Mouse (Mus musculus) forebrain, postnatal 0 days (tissue): ENCODE measurements around the gene Cpvl. TPM values are rescaled to one million over a fixed set of nuclear protein-coding genes. Genes with fewer than 3 reads are reported as not detected.

Experiments used
- ATAC-seq: fragments of 200-750 bp; cut with Nextera tagmentation; 2 replicates; pipeline ENCODE4 v1.8.0; 2017; ENCODE audit warnings: mild to moderate bottlenecking, moderate library complexity
- DNase-seq: peaks from one replicate; pipeline ENCODE4 v3.0.0-alpha.2; 2015
- H3K27ac ChIP-seq: fragments of 300-500 bp; sonication (generic); 2 replicates; pipeline ENCODE4 v1.5.1; 2014; ENCODE audit warnings: low read depth, mild to moderate bottlenecking, antibody characterized with exemption, low read length, moderate library complexity, mixed read lengths
- H3K27me3 ChIP-seq: fragments of 300-500 bp; sonication (generic); 2 replicates; pipeline ENCODE4 v1.6.1; 2014; ENCODE audit warnings: mild to moderate bottlenecking, low read length, mixed read lengths; ENCODE audit not compliant: insufficient read depth
- H3K36me3 ChIP-seq: fragments of 300-500 bp; sonication (generic); 2 replicates; pipeline ENCODE4 v1.6.1; 2014; ENCODE audit warnings: mild to moderate bottlenecking, moderate library complexity; ENCODE audit not compliant: insufficient read depth
- H3K4me1 ChIP-seq: fragments of 300-500 bp; sonication (generic); 2 replicates; pipeline ENCODE4 v1.6.1; 2014; ENCODE audit warnings: antibody characterized with exemption; ENCODE audit not compliant: insufficient read depth
- H3K4me2 ChIP-seq: fragments of 300-500 bp; sonication (generic); 2 replicates; pipeline ENCODE4 v1.6.1; 2014; ENCODE audit warnings: low read depth, mild to moderate bottlenecking, moderate library complexity
- H3K4me3 ChIP-seq: fragments of 300-500 bp; sonication (generic); 2 replicates; pipeline ENCODE4 v1.5.1; 2014; ENCODE audit warnings: low read depth, low read length, mixed read lengths
- H3K9ac ChIP-seq: fragments of 300-500 bp; sonication (generic); 2 replicates; pipeline ENCODE4 v1.6.1; 2014; ENCODE audit warnings: mild to moderate bottlenecking
- H3K9me3 ChIP-seq: fragments of 300-500 bp; sonication (generic); 2 replicates; pipeline ENCODE4 v1.6.1; 2016; ENCODE audit warnings: low read length
- CTCF ChIP-seq: sonication (generic); IDR thresholded peaks from 2 replicates; pipeline ENCODE4 v1.5.1; 2016; ENCODE audit warnings: antibody characterized with exemption, control low read depth, low read depth
- WGBS: fragments of 180-500 bp; shearing (Covaris S2); extraction: QIAGEN DNeasy Blood & Tissue Kit; methylation state at CpG from one replicate; pipeline ENCODE4 v1.1.7; 2014; 5-methylcytosine and 5-hydroxymethylcytosine counted together
- polyA plus RNA-seq: library from polyadenylated mRNA; unstranded; fragments of >200 nt; fragmentation: Nextera tagmentation; extraction: Ambion mirVana; gene quantifications from 2 replicates; pipeline ENCODE4 v1.2.1, GENCODE M21; 2015
- total RNA-seq: library from RNA; depleted of rRNA; stranded (reverse); fragments of >200 nt; gene quantifications from 2 replicates; pipeline ENCODE4 v1.2.3, GENCODE M21; 2014

Gene Cpvl
- total and polyA plus RNA-seq, 2 experiments from 2014 or later, result 0.13 TPM; not detected in 1

DNA sequence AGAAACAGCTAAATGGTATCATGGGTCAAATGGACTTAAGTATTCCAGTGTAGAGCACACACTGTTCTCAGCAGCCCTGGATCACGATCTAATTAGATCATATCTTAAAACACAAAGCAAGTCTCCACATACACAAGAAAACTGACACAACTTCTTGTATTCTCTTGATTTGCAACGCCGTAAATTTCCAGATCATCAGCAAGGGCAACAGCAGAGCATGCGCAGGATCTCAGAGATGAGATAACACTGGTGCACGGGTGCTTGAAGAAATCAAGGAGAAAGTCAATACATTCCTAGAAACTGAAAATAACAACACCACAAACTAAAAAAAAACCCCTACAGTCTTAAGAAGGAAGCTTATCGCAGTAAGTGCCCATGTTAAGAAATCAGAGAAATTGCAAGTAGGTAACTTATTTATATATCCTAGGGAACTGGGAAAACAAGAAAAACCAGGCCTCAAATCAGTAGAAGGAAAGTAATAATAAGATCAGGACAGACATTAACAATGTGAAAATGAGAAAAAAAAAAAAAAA, 61.4 kb downstream of the Cpvl start:
- Histone ChIP-seq H3K4me3 (no peak overlapping the region), H3K36me3 (no peaks in the 10 kb centered on the region), H3K4me2 (no peak overlapping the region), H3K27me3 (no peaks in the 10 kb centered on the region), H3K27ac (no peak overlapping the region), H3K9ac (no peak overlapping the region), H3K4me1 (no peaks in the 10 kb centered on the region), H3K9me3 (no peaks in the 10 kb centered on the region)
- ATAC-seq (no peak), DNase-seq (no peak)
- TF ChIP-seq CTCF, result no peak
- WGBS, result 94% methylated on average over 6 of the region's 6 CpGs

- ATAC-seq (no peak), DNase-seq (no peak)
- WGBS, result 89% methylated on average over 3 of the region's 3 CpGs
- Histone ChIP-seq H3K4me3 (no peak overlapping the region), H3K36me3 (no peaks in the 10 kb centered on the region), H3K9ac (no peak overlapping the region), H3K9me3 (no peaks in the 10 kb centered on the region), H3K4me2 (no peak overlapping the region), H3K27me3 (no peaks in the 10 kb centered on the region), H3K4me1 (no peaks in the 10 kb centered on the region), H3K27ac (no peak overlapping the region)
- TF ChIP-seq CTCF, result no peak
Observed at GRCm38 (mm10) chr6:53915347-53915746, 63.1 kb downstream of the Cpvl start.

DNA sequence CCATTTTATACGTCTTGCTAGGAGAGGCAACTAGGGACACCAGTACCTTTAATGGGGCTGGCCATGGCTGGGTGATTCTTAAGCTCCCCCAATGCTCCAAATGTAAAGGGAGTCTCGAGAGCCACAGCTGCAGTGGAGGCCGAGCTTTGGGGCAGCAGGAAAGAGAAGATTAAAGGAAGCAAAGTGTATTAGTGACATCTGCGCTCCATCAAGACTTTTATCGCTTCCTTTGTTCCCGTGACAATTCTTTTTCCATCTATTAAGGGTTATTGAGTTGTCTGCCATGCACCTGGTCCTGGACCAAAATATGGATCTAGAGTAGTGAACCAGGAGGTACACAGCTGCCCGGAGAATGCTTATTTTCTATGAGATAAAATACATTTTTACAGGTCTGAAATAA, 65.3 kb downstream of the Cpvl start:
- no peak for ATAC-seq
- Histone ChIP-seq H3K4me2 (no peak overlapping the region), H3K36me3 (no peaks in the 10 kb centered on the region), H3K4me3 (no peak overlapping the region), H3K27me3 (no peaks in the 10 kb centered on the region), H3K27ac (no peak overlapping the region), H3K9me3 (no peaks in the 10 kb centered on the region), H3K9ac (no peak overlapping the region), H3K4me1 (no peaks in the 10 kb centered on the region)
- 54% methylated on average over 7 of the region's 7 CpGs for WGBS
- TF ChIP-seq CTCF, result no peak
- DNase-seq, result no peak

GRCm38 (mm10) chr6:53912112-53912782, 66.2 kb downstream of the Cpvl start:
- no peak for ATAC-seq
- no peak overlapping the region for H3K4me3 ChIP-seq
- H3K9ac ChIP-seq, result no peak overlapping the region
- H3K4me2 ChIP-seq, result no peak overlapping the region
- TF ChIP-seq CTCF, result no peak
- no peaks in the 10 kb centered on the region for H3K9me3 ChIP-seq
- H3K27ac ChIP-seq, result no peak overlapping the region
- no peak for DNase-seq
- 86% methylated on average over 6 of the region's 6 CpGs for WGBS
- no peaks in the 10 kb centered on the region for H3K36me3 ChIP-seq
- no peaks in the 10 kb centered on the region for H3K27me3 ChIP-seq
- H3K4me1 ChIP-seq, result no peaks in the 10 kb centered on the region

DNA sequence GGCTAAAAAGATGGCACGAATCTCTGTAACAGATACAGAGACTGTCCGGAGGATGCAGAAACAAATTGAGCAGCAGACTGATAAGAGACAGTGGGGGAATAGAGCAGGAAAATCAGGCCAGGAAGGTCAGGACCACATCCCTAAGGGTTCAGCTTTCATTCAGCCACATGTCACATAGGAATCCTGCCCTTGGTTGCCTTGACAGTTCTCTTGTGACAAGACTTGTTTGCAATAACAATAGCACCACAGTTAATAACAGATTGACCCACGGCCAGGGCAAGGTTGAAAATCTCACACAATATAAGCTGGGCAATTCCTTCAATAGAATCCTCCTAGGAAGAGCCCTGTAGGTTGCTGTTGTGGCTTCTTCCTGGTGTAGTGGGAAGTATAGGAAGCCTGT, 68.5 kb downstream of the Cpvl start:
- H3K4me2 ChIP-seq, result no peak overlapping the region
- no peak overlapping the region for H3K27ac ChIP-seq
- DNase-seq, result no peak
- H3K27me3 ChIP-seq, result no peaks in the 10 kb centered on the region
- H3K4me1 ChIP-seq, result no peaks in the 10 kb centered on the region
- H3K9ac ChIP-seq, result no peak overlapping the region
- no peak for TF ChIP-seq CTCF
- H3K36me3 ChIP-seq, result no peaks in the 10 kb centered on the region
- no peak overlapping the region for H3K4me3 ChIP-seq
- ATAC-seq, result no peak
- 15% methylated on average over 3 of the region's 3 CpGs for WGBS
- H3K9me3 ChIP-seq, result no peaks in the 10 kb centered on the region

DNA sequence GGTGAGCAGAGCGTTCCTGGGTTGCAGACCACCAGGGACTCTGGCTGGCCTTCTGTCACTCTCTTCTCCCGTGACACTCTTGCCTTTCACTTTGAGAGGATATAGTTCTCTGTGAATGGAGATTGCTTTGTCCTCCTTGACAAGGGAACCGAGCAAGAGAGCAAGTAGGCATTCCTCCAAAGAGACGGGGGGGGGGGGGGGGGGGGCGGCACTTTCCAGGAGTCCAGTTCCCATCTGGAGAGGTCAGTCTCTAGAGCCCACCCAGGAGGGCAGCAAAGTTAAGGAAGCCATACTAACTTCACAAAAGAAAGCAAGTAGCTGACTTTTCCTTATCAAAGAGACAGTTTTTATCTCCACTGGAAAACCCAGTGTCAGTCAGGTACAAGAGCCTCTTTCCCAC, 69.0 kb downstream of the Cpvl start:
- Histone ChIP-seq H3K27me3 (no peaks in the 10 kb centered on the region), H3K9ac (no peak overlapping the region), H3K4me1 (no peaks in the 10 kb centered on the region), H3K27ac (no peak overlapping the region), H3K4me3 (no peak overlapping the region), H3K36me3 (no peaks in the 10 kb centered on the region), H3K9me3 (no peaks in the 10 kb centered on the region), H3K4me2 (no peak overlapping the region)
- TF ChIP-seq CTCF, result no peak
- ATAC-seq (no peak), DNase-seq (no peak)
- WGBS, result 7% methylated on average over 5 of the region's 5 CpGs

- Histone ChIP-seq H3K27me3 (no peaks in the 10 kb centered on the region), H3K9me3 (no peaks in the 10 kb centered on the region), H3K4me3 (no peak overlapping the region), H3K36me3 (no peaks in the 10 kb centered on the region), H3K4me1 (no peaks in the 10 kb centered on the region), H3K4me2 (no peak overlapping the region), H3K27ac (no peak overlapping the region), H3K9ac (no peak overlapping the region)
- no peak for ATAC-seq
- 46% methylated on average over 4 of the region's 4 CpGs for WGBS
- TF ChIP-seq CTCF, result no peak
- no peak for DNase-seq
Observed at GRCm38 (mm10) chr6:53906871-53907270, 71.6 kb downstream of the Cpvl start.
